Mouse (Mus musculus) heart, postnatal 25 days (tissue): Measurements from ENCODE around the gene Ehmt1. TPM values are rescaled to one million over a fixed set of nuclear protein-coding genes. Genes with fewer than 3 reads are reported as not detected.

Experiments used
- microRNA-seq: library from miRNA; unstranded; fragments of <30 nt; microRNA quantifications from one replicate; pipeline ENCODE4 v1.2.0, GENCODE M21; 2022
- total RNA-seq, 2 experiments: library from RNA; stranded (reverse); gene quantifications; 2 replicates each; pipeline ENCODE4 v1.2.3; 2021

The Ehmt1 gene
- total RNA-seq, 2 experiments from 2014 or later, result 31.6 to 36.5 TPM

Small RNAs within 50 kb of the gene (microRNA-seq; reads per million reads assigned to microRNA genes)
- gene Gm22875, result not detected

Other genes starting within 250 kb of the Ehmt1 start
- gene Cacna1b, start 156.5 kb downstream of the Ehmt1 start, total RNA-seq, result under 1 TPM in 1 of 2 experiments, not detected in 1; 0.03 TPM
- gene Arrdc1, start 15.6 kb upstream of the Ehmt1 start, total RNA-seq, result 1 to 10 TPM; 5.3 to 6.6 TPM
- 10 to 100 TPM; 16.7 to 16.8 TPM for gene Zmynd19, start 30.2 kb upstream of the Ehmt1 start, total RNA-seq
- 1 to 10 TPM; 3.3 to 4.0 TPM for gene Dph7, start 42.8 kb upstream of the Ehmt1 start, total RNA-seq
- gene Mrpl41, start 55.5 kb upstream of the Ehmt1 start, total RNA-seq, result 100 to 1,000 TPM in 1 of 2 experiments, 10 to 100 TPM in 1; 98.7 to 101 TPM
- 10 to 100 TPM; 22.2 to 23.3 TPM for gene Pnpla7, start 56.4 kb upstream of the Ehmt1 start, total RNA-seq
- 10 to 100 TPM; 19.8 to 21.2 TPM for gene Nsmf, start 134.7 kb upstream of the Ehmt1 start, total RNA-seq
- gene Entpd8, start 160.7 kb upstream of the Ehmt1 start, total RNA-seq, result not detected
- gene Noxa1, start 175.5 kb upstream of the Ehmt1 start, total RNA-seq, result not detected